Mouse (Mus musculus): ENCODE data around the gene 1700019D03Rik. TPM values are rescaled to one million over a fixed set of nuclear protein-coding genes. Genes with fewer than 3 reads are reported as not detected.

The 1700019D03Rik gene
- polyA plus RNA-seq, 1 experiment from 2014 or later: 8.4 TPM

GRCm38 (mm10) chr1:52916655-52917054 is 103.3 kb downstream of the 1700019D03Rik start:
- no peak for TF ChIP-seq CTCF (IDR thresholded peaks at IDR 0.05; ENCODE audit: low read depth)
- no peak for TF ChIP-seq EP300 (optimal IDR thresholded peaks at IDR 0.05)
- DNase-seq (ENCODE audit: low spot score) (no peak), ATAC-seq (ENCODE audit: low FRiP score, low TSS enrichment) (0 out of 2 replicates have a peak, but pooled peaks have one; percentile 45)
- Histone ChIP-seq H3K27ac (replicated peaks) (no peak overlapping the region), H3K4me1 (replicated peaks; ENCODE audit: control insufficient read depth, insufficient read depth) (no peaks in the 10 kb centered on the region), H3K4me2 (replicated peaks; ENCODE audit: low read depth) (no peak overlapping the region), H3K9me3 (ENCODE audit: control insufficient read depth, low read length) (no peaks in the 10 kb centered on the region), H3K9ac (ENCODE audit: low read length) (no peak overlapping the region), H3K27me3 (ENCODE audit: control insufficient read depth, insufficient read depth, low read length) (no peaks in the 10 kb centered on the region), H3K36me3 (ENCODE audit: control insufficient read depth, insufficient read depth, low read length) (no peaks in the 10 kb centered on the region), H3K4me3 (ENCODE audit: low read depth, low read length) (no peak overlapping the region)
- 75% methylated on average over 2 of the region's 2 CpGs for WGBS

- TF ChIP-seq EP300 (optimal IDR thresholded peaks at IDR 0.05): no peak
- no peak for TF ChIP-seq CTCF (IDR thresholded peaks at IDR 0.05; ENCODE audit: low read depth)
- Histone ChIP-seq H3K36me3 (ENCODE audit: control insufficient read depth, insufficient read depth, low read length) (no peaks in the 10 kb centered on the region), H3K27ac (replicated peaks) (no peak overlapping the region), H3K4me3 (ENCODE audit: low read depth, low read length) (no peak overlapping the region), H3K4me1 (replicated peaks; ENCODE audit: control insufficient read depth, insufficient read depth) (no peaks in the 10 kb centered on the region), H3K4me2 (replicated peaks; ENCODE audit: low read depth) (no peak overlapping the region), H3K9ac (ENCODE audit: low read length) (no peak overlapping the region), H3K9me3 (ENCODE audit: control insufficient read depth, low read length) (no peaks in the 10 kb centered on the region), H3K27me3 (ENCODE audit: control insufficient read depth, insufficient read depth, low read length) (no peaks in the 10 kb centered on the region)
- 82% methylated on average over 3 of the region's 3 CpGs for WGBS
- DNase-seq (ENCODE audit: low spot score) (no peak), ATAC-seq (ENCODE audit: low FRiP score, low TSS enrichment) (no peak)
These were observed 110.2 kb downstream of the 1700019D03Rik start for GRCm38 (mm10) chr1:52909783-52910182.

- H3K9me3 ChIP-seq (ENCODE audit: control insufficient read depth, low read length): no peaks in the 10 kb centered on the region
- no peaks in the 10 kb centered on the region for H3K4me1 ChIP-seq (replicated peaks; ENCODE audit: control insufficient read depth, insufficient read depth)
- H3K9ac ChIP-seq (ENCODE audit: low read length): no peak overlapping the region
- H3K4me3 ChIP-seq (ENCODE audit: low read depth, low read length): no peak overlapping the region
- DNase-seq (ENCODE audit: low spot score): no peak
- ATAC-seq (ENCODE audit: low FRiP score, low TSS enrichment): no peak
- no peak overlapping the region for H3K4me2 ChIP-seq (replicated peaks; ENCODE audit: low read depth)
- H3K27me3 ChIP-seq (ENCODE audit: control insufficient read depth, insufficient read depth, low read length): no peaks in the 10 kb centered on the region
- WGBS: 91% methylated on average over 2 of the region's 2 CpGs
- no peaks in the 10 kb centered on the region for H3K36me3 ChIP-seq (ENCODE audit: control insufficient read depth, insufficient read depth, low read length)
- no peak overlapping the region for H3K27ac ChIP-seq (replicated peaks)
- TF ChIP-seq EP300 (optimal IDR thresholded peaks at IDR 0.05) (no peak), CTCF (IDR thresholded peaks at IDR 0.05; ENCODE audit: low read depth) (no peak)
These were observed 135.8 kb downstream of the 1700019D03Rik start for GRCm38 (mm10) chr1:52884208-52884607.

Other genes starting within 250 kb of the 1700019D03Rik start
- gene Inpp1, start 202.5 kb downstream of the 1700019D03Rik start, polyA plus RNA-seq (2015; fragmentation: Nextera tagmentation; extraction: Ambion mirVana): 6.1 and 8.1 TPM in 2 replicates
- gene Hibch, start 175.2 kb downstream of the 1700019D03Rik start, polyA plus RNA-seq (2015; fragmentation: Nextera tagmentation; extraction: Ambion mirVana): 21.3 and 22.9 TPM in 2 replicates
- gene Mstn, start 41.5 kb upstream of the 1700019D03Rik start, polyA plus RNA-seq (2015; fragmentation: Nextera tagmentation; extraction: Ambion mirVana): 0.25 and 0.80 TPM in 2 replicates
- not detected in 2 replicates for gene 1700019A02Rik, start 167.5 kb upstream of the 1700019D03Rik start, polyA plus RNA-seq (2015; fragmentation: Nextera tagmentation; extraction: Ambion mirVana)